Mouse (Mus musculus) liver, postnatal 0 days (tissue): Measurements from ENCODE around the gene Saal1.

Experiments used
- CTCF ChIP-seq: sonication (generic); IDR thresholded peaks from 2 replicates; pipeline ENCODE4 v1.5.1; 2016; ENCODE audit warnings: antibody characterized with exemption, low read depth
- EP300 ChIP-seq: IDR thresholded peaks from 2 replicates; pipeline ENCODE4 v1.6.1; 2016; ENCODE audit warnings: antibody characterized with exemption, low read depth, mild to moderate bottlenecking

- TF ChIP-seq EP300 (no peak), CTCF (no peak)
These were observed 41.0 kb upstream of the Saal1 start, which contains the start of gene Saa2 for GRCm38 (mm10) chr7:46751490-46751889.
